Mouse (Mus musculus): ENCODE results near the gene 2210017I01Rik.

The 2210017I01Rik gene

GRCm38 (mm10) chr3:92565418-92565817 is 41.9 kb downstream of the 2210017I01Rik start:
- no peak for DNase-seq (ENCODE audit: low read depth, low spot score)

Data from forelimb bud, embryonic 11.5 days (tissue).